Mouse (Mus musculus) myocyte (in vitro differentiated cells): ENCODE results near the gene Csrp3. TPM values are rescaled to one million over a fixed set of nuclear protein-coding genes. Genes with fewer than 3 reads are reported as not detected.

Experiments
- H3K27me3 ChIP-seq: one replicate; pipeline ENCODE4 v1.6.1; 2011; ENCODE audit not compliant: control insufficient read depth, insufficient read depth, insufficient read length
- H3K36me3 ChIP-seq: one replicate; pipeline ENCODE4 v1.6.1; 2011; ENCODE audit not compliant: control insufficient read depth, insufficient read depth
- H3K4me2 ChIP-seq: one replicate; pipeline ENCODE4 v1.6.1; 2011; ENCODE audit warnings: low read depth, control low read depth
- H3K4me3 ChIP-seq: one replicate; pipeline ENCODE4 v1.5.1; 2011; ENCODE audit warnings: mild to moderate bottlenecking, control low read depth, moderate library complexity
- H3K79me2 ChIP-seq: one replicate; pipeline ENCODE4 v1.6.1; 2011; ENCODE audit not compliant: control insufficient read depth, insufficient read depth
- H3ac ChIP-seq: one replicate; pipeline ENCODE4 v1.6.1; 2011; ENCODE audit not compliant: control insufficient read depth, insufficient read length
- CEBPB ChIP-seq: IDR thresholded peaks from 2 replicates; pipeline ENCODE4 v1.6.1; 2011; ENCODE audit warnings: mild to moderate bottlenecking, moderate library complexity; ENCODE audit not compliant: poor library complexity, insufficient read depth, severe bottlenecking
- E2F4 ChIP-seq: IDR thresholded peaks from one replicate; pipeline ENCODE4 v1.6.1; 2011; ENCODE audit warnings: mild to moderate bottlenecking, control low read depth, moderate library complexity; ENCODE audit not compliant: insufficient read depth
- MAX ChIP-seq: IDR thresholded peaks from one replicate; pipeline ENCODE4 v1.6.1; 2011; ENCODE audit warnings: low read depth, mild to moderate bottlenecking, control low read depth
- MYOD1 ChIP-seq, 3 experiments: IDR thresholded peaks; one replicate each; pipeline ENCODE4 v1.6.1; 2011; ENCODE audit warnings: control low read depth in 2 of 3, low read depth in 2 of 3, mild to moderate bottlenecking in 2 of 3, moderate library complexity in 1 of 3; ENCODE audit not compliant: insufficient read length in 2 of 3, control insufficient read depth in 1 of 3
- MYOG ChIP-seq, 3 experiments: IDR thresholded peaks; one replicate each; pipeline ENCODE4 v1.6.1; 2011; ENCODE audit warnings: control low read depth in 2 of 3, low read depth in 2 of 3, mild to moderate bottlenecking in 2 of 3; ENCODE audit not compliant: insufficient read length in 2 of 3, control insufficient read depth in 1 of 3, insufficient read depth in 1 of 3
- POLR2A ChIP-seq: IDR thresholded peaks from one replicate; pipeline ENCODE4 v1.6.1; 2011; ENCODE audit warnings: low read depth, mild to moderate bottlenecking, control low read depth, moderate library complexity; ENCODE audit not compliant: insufficient read length
- POLR2AphosphoS2 ChIP-seq: IDR thresholded peaks from one replicate; pipeline ENCODE4 v1.6.1; 2011; ENCODE audit warnings: low read depth, control low read depth; ENCODE audit not compliant: insufficient read length
- REST ChIP-seq: IDR thresholded peaks from one replicate; pipeline ENCODE4 v1.6.1; 2011; ENCODE audit warnings: mild to moderate bottlenecking, control low read depth, moderate library complexity; ENCODE audit not compliant: insufficient read depth, insufficient read length
- SRF ChIP-seq: IDR thresholded peaks from one replicate; pipeline ENCODE4 v1.6.1; 2011; ENCODE audit warnings: low read depth; ENCODE audit not compliant: control insufficient read depth, insufficient read length
- TCF12 ChIP-seq: IDR thresholded peaks from one replicate; pipeline ENCODE4 v1.6.1; 2011; ENCODE audit warnings: mild to moderate bottlenecking, control low read depth; ENCODE audit not compliant: poor library complexity, insufficient read depth, severe bottlenecking
- TCF3 ChIP-seq: IDR thresholded peaks from one replicate; pipeline ENCODE4 v1.6.1; 2011; ENCODE audit warnings: low read depth, control low read depth; ENCODE audit not compliant: insufficient read length
- USF1 ChIP-seq: IDR thresholded peaks from one replicate; pipeline ENCODE4 v1.6.1; 2011; ENCODE audit warnings: low read depth, mild to moderate bottlenecking, control low read depth, moderate library complexity
- polyA plus RNA-seq: library from polyadenylated mRNA; unstranded; fragments of >200 nt; fragmentation: generic; extraction: Trizol; gene quantifications from one replicate; pipeline ENCODE4 v1.2.1, GENCODE M21; 2012; ENCODE audit warnings: missing spikeins

Csrp3 gene
- polyA plus RNA-seq, 1 experiment = 158 TPM

DNA sequence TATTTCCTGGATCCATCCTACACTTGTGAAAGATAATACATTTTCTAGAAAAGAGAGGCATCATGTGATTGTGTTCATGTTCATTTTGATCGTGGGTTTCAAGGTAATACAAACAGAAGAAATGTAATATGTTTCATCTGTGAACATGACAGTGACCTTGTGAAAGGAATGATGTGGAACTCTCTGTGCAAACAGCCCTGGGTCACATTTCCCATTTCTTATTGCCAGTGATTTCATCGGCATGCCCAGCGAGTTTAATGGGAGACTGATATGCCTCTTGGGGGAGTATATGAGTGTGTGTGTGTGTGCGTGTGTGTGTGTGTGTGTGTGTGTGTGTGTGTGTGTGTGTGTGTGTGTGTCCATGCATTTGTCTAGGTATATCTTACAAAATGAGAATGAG, 6.3 kb downstream of the Csrp3 start:
- Histone ChIP-seq H3K36me3 (no peaks in the 10 kb centered on the region), H3K4me2 (no peak overlapping the region), H3K4me3 (no peak overlapping the region), H3K27me3 (no peaks in the 10 kb centered on the region), H3ac (no peak overlapping the region), H3K79me2 (no peaks in the 10 kb centered on the region)
- TF ChIP-seq CEBPB (peak; percentile 61; the same call in 1 of the 2 replicates), MYOG (IDR thresholded peaks at IDR 0.05; ENCODE audit: control insufficient read depth in 1 of 3, insufficient read depth in 1 of 3, insufficient read length in 2 of 3, low read depth in 2 of 3) (no peak), POLR2AphosphoS2 (no peak), POLR2A (no peak), MYOD1 (IDR thresholded peaks at IDR 0.05; ENCODE audit: control insufficient read depth in 1 of 3, insufficient read length in 2 of 3, low read depth in 2 of 3) (no peak), TCF3 (no peak), TCF12 (no peak), E2F4 (no peak), MAX (no peak)

DNA sequence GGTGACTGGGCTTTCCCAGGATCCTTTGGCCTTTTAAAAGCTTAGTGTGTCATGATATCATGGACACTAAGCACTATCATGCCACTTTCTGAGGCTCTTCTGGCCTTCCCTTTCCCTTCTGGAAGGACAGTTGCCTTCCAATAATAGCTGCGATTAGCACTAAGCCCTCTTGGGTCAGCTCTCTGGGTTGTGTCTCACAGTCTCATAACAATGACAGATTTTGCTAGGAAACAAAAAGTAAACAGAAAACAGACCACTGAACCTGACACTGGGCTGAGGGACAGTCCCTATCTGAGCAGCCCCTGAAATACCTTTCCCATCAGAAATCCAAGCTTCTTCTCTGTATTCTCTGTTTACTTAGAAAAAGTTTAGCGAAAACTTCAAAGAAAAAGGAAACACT, 7.3 kb downstream of the Csrp3 start:
- H3K4me3 ChIP-seq = no peak overlapping the region
- TF ChIP-seq POLR2A (no peak), POLR2AphosphoS2 (no peak), REST (no peak), MYOG (IDR thresholded peaks at IDR 0.05; ENCODE audit: control insufficient read depth in 1 of 3, insufficient read depth in 1 of 3, insufficient read length in 2 of 3, low read depth in 2 of 3) (peak in 1 of 3 experiments; percentile 9), MYOD1 (IDR thresholded peaks at IDR 0.05; ENCODE audit: control insufficient read depth in 1 of 3, insufficient read length in 2 of 3, low read depth in 2 of 3) (no peak)
- no peak overlapping the region for H3ac ChIP-seq
- no peaks in the 10 kb centered on the region for H3K27me3 ChIP-seq
- H3K4me2 ChIP-seq = peak overlapping the region; percentile 34
- no peaks in the 10 kb centered on the region for H3K36me3 ChIP-seq
- H3K79me2 ChIP-seq = no peaks in the 10 kb centered on the region

DNA sequence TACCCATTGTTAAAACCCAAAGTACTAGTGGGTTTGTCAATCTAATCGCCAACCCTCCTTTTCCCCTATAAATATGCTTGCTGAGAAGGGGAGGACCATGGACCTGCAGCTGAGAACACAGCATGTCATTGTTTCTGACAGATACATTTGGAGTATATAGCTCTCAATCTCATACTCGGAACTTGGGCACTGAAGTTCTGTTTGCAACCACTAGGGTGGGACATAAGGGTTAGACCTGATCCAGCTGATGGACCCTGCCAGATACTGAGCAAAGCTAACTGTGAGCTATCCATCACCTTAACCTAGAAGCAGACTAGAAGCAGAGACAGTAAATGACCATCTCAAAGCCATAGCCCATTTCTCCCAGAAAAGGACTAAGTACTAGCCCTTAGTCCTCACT, 9.4 kb downstream of the Csrp3 start:
- H3K4me3 ChIP-seq = no peak overlapping the region
- peak overlapping the region; percentile 20 for H3K4me2 ChIP-seq
- H3K27me3 ChIP-seq = no peaks in the 10 kb centered on the region
- no peaks in the 10 kb centered on the region for H3K36me3 ChIP-seq
- H3K79me2 ChIP-seq = no peaks in the 10 kb centered on the region
- no peak overlapping the region for H3ac ChIP-seq
- no peak for TF ChIP-seq POLR2AphosphoS2
- no peak for TF ChIP-seq TCF3
- TF ChIP-seq MYOG (IDR thresholded peaks at IDR 0.05; ENCODE audit: control insufficient read depth in 1 of 3, insufficient read depth in 1 of 3, insufficient read length in 2 of 3, low read depth in 2 of 3) = no peak
- TF ChIP-seq MYOD1 (IDR thresholded peaks at IDR 0.05; ENCODE audit: control insufficient read depth in 1 of 3, insufficient read length in 2 of 3, low read depth in 2 of 3) = no peak
- no peak for TF ChIP-seq USF1
- TF ChIP-seq CEBPB = no peak
- TF ChIP-seq SRF = no peak
- no peak for TF ChIP-seq E2F4
- TF ChIP-seq POLR2A = no peak
- no peak for TF ChIP-seq REST
- no peak for TF ChIP-seq MAX

DNA sequence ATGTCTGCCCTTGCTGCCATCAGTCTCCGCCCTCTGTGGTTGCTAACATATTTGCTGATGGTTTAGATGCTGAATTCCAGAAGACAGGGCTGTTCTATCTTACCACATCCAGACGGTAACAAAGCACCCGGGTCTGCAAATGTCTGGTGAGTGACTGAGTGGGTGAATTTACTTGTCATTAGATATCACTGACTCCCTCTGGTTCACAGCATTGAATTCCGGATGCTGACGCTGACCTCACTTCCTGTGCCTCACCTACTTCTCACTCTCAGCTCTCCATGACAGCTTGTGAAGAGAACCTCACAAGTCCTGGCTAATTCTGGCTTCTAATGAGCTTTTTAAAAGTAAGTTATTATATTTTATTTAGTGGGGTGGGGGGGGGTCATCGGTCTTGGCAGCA, 10.9 kb downstream of the Csrp3 start:
- H3K36me3 ChIP-seq = no peaks in the 10 kb centered on the region
- no peak for TF ChIP-seq REST
- TF ChIP-seq TCF3 = no peak
- no peak for TF ChIP-seq POLR2AphosphoS2
- no peak for TF ChIP-seq MAX
- no peak for TF ChIP-seq MYOD1 (IDR thresholded peaks at IDR 0.05; ENCODE audit: control insufficient read depth in 1 of 3, insufficient read length in 2 of 3, low read depth in 2 of 3)
- TF ChIP-seq USF1 = no peak
- no peak for TF ChIP-seq CEBPB
- TF ChIP-seq SRF = no peak
- no peak for TF ChIP-seq TCF12
- TF ChIP-seq E2F4 = no peak
- no peak for TF ChIP-seq POLR2A
- TF ChIP-seq MYOG (IDR thresholded peaks at IDR 0.05; ENCODE audit: control insufficient read depth in 1 of 3, insufficient read depth in 1 of 3, insufficient read length in 2 of 3, low read depth in 2 of 3) = no peak
- H3K79me2 ChIP-seq = no peaks in the 10 kb centered on the region
- H3K4me3 ChIP-seq = no peak overlapping the region
- H3K27me3 ChIP-seq = no peaks in the 10 kb centered on the region
- peak overlapping the region; percentile 57 for H3K4me2 ChIP-seq
- H3ac ChIP-seq = no peak overlapping the region

DNA sequence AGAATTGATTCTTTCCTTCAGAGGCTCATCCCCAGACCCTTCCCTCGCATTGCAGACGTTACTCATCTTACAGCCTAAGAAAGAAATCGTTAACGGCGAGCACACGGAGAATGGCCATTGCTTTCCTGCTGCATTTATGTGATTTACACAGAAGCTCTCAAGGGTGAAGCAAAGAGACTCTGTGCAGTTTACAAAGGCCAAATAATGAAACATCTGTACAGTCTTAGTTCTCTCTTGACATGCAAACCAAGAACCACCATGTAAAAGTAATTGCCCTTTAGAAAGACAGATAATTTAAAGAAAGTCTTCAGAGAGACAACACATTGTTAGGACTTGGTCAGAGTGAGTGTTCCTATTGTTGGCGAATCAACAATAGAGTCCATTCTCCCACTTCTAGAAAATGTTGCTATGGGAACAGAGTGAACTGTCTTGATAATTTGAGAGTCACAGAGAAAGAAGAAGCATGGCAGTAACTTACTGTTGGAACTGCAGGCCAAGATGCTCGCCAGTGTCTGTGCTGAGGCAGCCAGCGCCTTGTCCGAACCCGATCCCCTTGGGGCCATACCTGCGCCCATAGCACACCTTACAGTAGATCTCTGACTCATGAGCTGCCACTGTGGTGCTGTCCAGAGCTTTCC, 12.7 kb downstream of the Csrp3 start:
- no peaks in the 10 kb centered on the region for H3K27me3 ChIP-seq
- TF ChIP-seq E2F4 (no peak), MAX (no peak), POLR2A (no peak), TCF3 (no peak), TCF12 (no peak), MYOG (IDR thresholded peaks at IDR 0.05; ENCODE audit: control insufficient read depth in 1 of 3, insufficient read depth in 1 of 3, insufficient read length in 2 of 3, low read depth in 2 of 3) (no peak), REST (no peak), CEBPB (no peak), MYOD1 (IDR thresholded peaks at IDR 0.05; ENCODE audit: control insufficient read depth in 1 of 3, insufficient read length in 2 of 3, low read depth in 2 of 3) (no peak), USF1 (no peak), SRF (no peak), POLR2AphosphoS2 (no peak)
- H3K4me3 ChIP-seq = no peak overlapping the region
- H3K79me2 ChIP-seq = no peaks in the 10 kb centered on the region
- H3K4me2 ChIP-seq = peak overlapping the region; percentile 20
- H3K36me3 ChIP-seq = no peaks in the 10 kb centered on the region
- no peak overlapping the region for H3ac ChIP-seq
